Mouse (Mus musculus) lung, postnatal 0 days (tissue): ENCODE measurements around the gene Olfr986. TPM values are rescaled to one million over a fixed set of nuclear protein-coding genes. Genes with fewer than 3 reads are reported as not detected.

Source experiments
- ATAC-seq: fragments of 200-750 bp; cut with Nextera tagmentation; 2 replicates; pipeline ENCODE4 v1.8.0; 2017; ENCODE audit warnings: moderate library complexity
- DNase-seq: peaks from one replicate; pipeline ENCODE4 v3.0.0-alpha.2; 2016; ENCODE audit warnings: low spot score
- H3K27ac ChIP-seq: fragments of 300-500 bp; sonication (generic); 2 replicates; pipeline ENCODE4 v1.5.1; 2014; ENCODE audit warnings: antibody characterized with exemption, mild to moderate bottlenecking, low read length, mixed read lengths
- H3K27me3 ChIP-seq: fragments of 300-500 bp; sonication (generic); replicated peaks from 2 replicates; pipeline ENCODE4 v1.6.1; 2014; ENCODE audit warnings: low read length, mixed read lengths; ENCODE audit not compliant: insufficient read depth
- H3K36me3 ChIP-seq: fragments of 300-500 bp; sonication (generic); 2 replicates; pipeline ENCODE4 v1.6.1; 2014; ENCODE audit warnings: low read length, mixed read lengths; ENCODE audit not compliant: insufficient read depth
- H3K4me1 ChIP-seq: fragments of 300-500 bp; sonication (generic); 2 replicates; pipeline ENCODE4 v1.6.1; 2014; ENCODE audit warnings: antibody characterized with exemption, low read depth, low read length, mixed read lengths; ENCODE audit not compliant: insufficient read depth
- H3K4me2 ChIP-seq: fragments of 300-500 bp; sonication (generic); replicated peaks from 2 replicates; pipeline ENCODE4 v1.6.1; 2014; ENCODE audit warnings: low read depth, mild to moderate bottlenecking, low read length, moderate library complexity, mixed read lengths
- H3K4me3 ChIP-seq: fragments of 300-500 bp; sonication (generic); 2 replicates; pipeline ENCODE4 v1.5.1; 2014; ENCODE audit warnings: low read depth, low read length
- H3K9ac ChIP-seq: fragments of 300-500 bp; sonication (generic); replicated peaks from 2 replicates; pipeline ENCODE4 v1.6.1; 2014; ENCODE audit warnings: low read depth, mild to moderate bottlenecking
- H3K9me3 ChIP-seq: fragments of 300-500 bp; sonication (generic); 2 replicates; pipeline ENCODE4 v1.6.1; 2016; ENCODE audit warnings: low read length, mixed read lengths
- CTCF ChIP-seq: IDR thresholded peaks from 2 replicates; pipeline ENCODE4 v1.5.1; 2016; ENCODE audit warnings: antibody characterized with exemption, mild to moderate bottlenecking
- EP300 ChIP-seq: IDR thresholded peaks from 2 replicates; pipeline ENCODE4 v1.6.1; 2016; ENCODE audit warnings: antibody characterized with exemption, mild to moderate bottlenecking, control low read depth
- WGBS: fragments of 180-500 bp; shearing (Covaris S2); extraction: QIAGEN DNeasy Blood & Tissue Kit; methylation state at CpG from one replicate; pipeline ENCODE4 v1.1.7; 2014; 5-methylcytosine and 5-hydroxymethylcytosine counted together
- polyA plus RNA-seq: library from polyadenylated mRNA; unstranded; fragments of >200 nt; fragmentation: Nextera tagmentation; extraction: Ambion mirVana; gene quantifications from 2 replicates; pipeline ENCODE4 v1.2.1, GENCODE M21; 2015

Gene Olfr986
- polyA plus RNA-seq = not detected in 2 replicates

- WGBS = 85% methylated on average over 5 of the region's 5 CpGs
- no peaks in the 10 kb centered on the region for H3K36me3 ChIP-seq
- no peak within 1 kb of the TSS for H3K4me3 ChIP-seq
- no peak within 1 kb of the TSS for H3K4me2 ChIP-seq
- H3K27ac ChIP-seq = no peak within 1 kb of the TSS
- no peak for ATAC-seq
- no peak for DNase-seq
- H3K9me3 ChIP-seq = no peaks in the 10 kb centered on the region
- H3K4me1 ChIP-seq = no peaks in the 10 kb centered on the region
- TF ChIP-seq EP300 (no peak), CTCF (no peak)
- H3K9ac ChIP-seq = no peak within 1 kb of the TSS
- no peaks in the 10 kb centered on the region for H3K27me3 ChIP-seq
Measured at GRCm38 (mm10) chr9:40180620-40181019, at the start of gene Olfr986. TSS of gene Olfr986 (plus strand) at chr9:40180920.

GRCm38 (mm10) chr9:40136987-40137688, 43.6 kb upstream of the Olfr986 start:
- no peak for ATAC-seq
- DNase-seq = no peak
- TF ChIP-seq CTCF (no peak), EP300 (no peak)
- H3K9ac ChIP-seq = no peak overlapping the region
- H3K4me3 ChIP-seq = no peak overlapping the region
- WGBS = 61% methylated on average over 6 of the region's 6 CpGs
- no peaks in the 10 kb centered on the region for H3K36me3 ChIP-seq
- H3K27ac ChIP-seq = no peak overlapping the region
- no peak overlapping the region for H3K4me2 ChIP-seq
- H3K9me3 ChIP-seq = no peaks in the 10 kb centered on the region
- H3K27me3 ChIP-seq = no peaks in the 10 kb centered on the region
- no peaks in the 10 kb centered on the region for H3K4me1 ChIP-seq

GRCm38 (mm10) chr9:40139484-40139883, 41.2 kb upstream of the Olfr986 start:
- Histone ChIP-seq H3K9me3 (no peaks in the 10 kb centered on the region), H3K4me3 (no peak overlapping the region), H3K4me2 (no peak overlapping the region), H3K27me3 (no peaks in the 10 kb centered on the region), H3K9ac (no peak overlapping the region), H3K27ac (no peak overlapping the region), H3K4me1 (no peaks in the 10 kb centered on the region), H3K36me3 (no peaks in the 10 kb centered on the region)
- no peak for ATAC-seq
- WGBS = 50% methylated on average over 4 of the region's 4 CpGs
- DNase-seq = no peak
- TF ChIP-seq CTCF = no peak
- TF ChIP-seq EP300 = no peak

GRCm38 (mm10) chr9:40141544-40141943, 39.2 kb upstream of the Olfr986 start:
- Histone ChIP-seq H3K27ac (no peak overlapping the region), H3K4me3 (no peak overlapping the region), H3K4me2 (no peak overlapping the region), H3K4me1 (no peaks in the 10 kb centered on the region), H3K9ac (no peak overlapping the region), H3K27me3 (no peaks in the 10 kb centered on the region), H3K9me3 (no peaks in the 10 kb centered on the region), H3K36me3 (no peaks in the 10 kb centered on the region)
- WGBS = 49% methylated on average over 1 of the region's 1 CpGs
- DNase-seq (no peak), ATAC-seq (no peak)
- no peak for TF ChIP-seq EP300
- no peak for TF ChIP-seq CTCF

GRCm38 (mm10) chr9:40155118-40155644, 25.5 kb upstream of the Olfr986 start:
- Histone ChIP-seq H3K4me3 (no peak overlapping the region), H3K4me2 (no peak overlapping the region), H3K27ac (no peak overlapping the region), H3K36me3 (no peaks in the 10 kb centered on the region), H3K9me3 (no peaks in the 10 kb centered on the region), H3K27me3 (no peaks in the 10 kb centered on the region), H3K4me1 (no peaks in the 10 kb centered on the region), H3K9ac (no peak overlapping the region)
- WGBS = 66% methylated on average over 4 of the region's 4 CpGs
- TF ChIP-seq EP300 = no peak
- no peak for TF ChIP-seq CTCF
- DNase-seq (no peak), ATAC-seq (no peak)

- no peak overlapping the region for H3K4me2 ChIP-seq
- ATAC-seq = no peak
- H3K27me3 ChIP-seq = no peaks in the 10 kb centered on the region
- H3K36me3 ChIP-seq = no peaks in the 10 kb centered on the region
- H3K4me1 ChIP-seq = no peaks in the 10 kb centered on the region
- TF ChIP-seq EP300 = no peak
- no peak for TF ChIP-seq CTCF
- H3K27ac ChIP-seq = no peak overlapping the region
- DNase-seq = peak; percentile 10
- no peaks in the 10 kb centered on the region for H3K9me3 ChIP-seq
- H3K9ac ChIP-seq = no peak overlapping the region
- WGBS = 79% methylated on average over 1 of the region's 1 CpGs
- H3K4me3 ChIP-seq = no peak overlapping the region
Measured at GRCm38 (mm10) chr9:40166446-40166845, 14.3 kb upstream of the Olfr986 start.
